Mouse (Mus musculus) erythroblast, embryonic 14.5 days (primary cell): ENCODE results near the gene Litaf.

ENCODE experiments used
- GATA1 ChIP-seq: IDR thresholded peaks from 2 replicates; pipeline ENCODE4 v1.6.1; 2012; ENCODE audit warnings: low read length, inconsistent platforms, mixed read lengths
- TAL1 ChIP-seq: IDR thresholded peaks from 3 replicates; pipeline ENCODE4 v1.6.1; 2012; ENCODE audit warnings: low read length, inconsistent platforms, mixed read lengths

GRCm38 (mm10) chr16:10911061-10911460 lies 154.9 kb downstream of the Litaf start:
- TF ChIP-seq GATA1 (no peak), TAL1 (no peak)
